Mouse (Mus musculus) megakaryocyte progenitor cell, adult 5-6 weeks (primary cell): ENCODE data around the gene Olfr914. TPM values are rescaled to one million over a fixed set of nuclear protein-coding genes. Genes with fewer than 3 reads are reported as not detected.

ENCODE experiments used
- ATAC-seq: replicated peaks from 2 replicates; pipeline ENCODE4 v1.8.0; 2016; ENCODE audit warnings: mild to moderate bottlenecking, moderate TSS enrichment, inconsistent platforms; ENCODE audit not compliant: poor library complexity
- total RNA-seq, 2 experiments: library from RNA; stranded (forward) in 1 of 2; stranded (reverse) in 1 of 2; fragments of 157-497, 149-512 nt in 1 of 2; fragments of 200-1000 nt in 1 of 2; gene quantifications; 2 replicates each; pipeline versions ENCODE4 v1.2.3 to v1.2.4; 2015 to 2017

Olfr914 gene
- total RNA-seq (2015): not detected in 2 replicates
- total RNA-seq (2017): not detected in 2 replicates

- no peak for ATAC-seq
Observed at GRCm38 (mm10) chr9:38604802-38605201, at the start of gene Olfr914. Gene Olfr914, plus strand, starts transcription at chr9:38605102.

GRCm38 (mm10) chr9:38579878-38580277 is 25.0 kb upstream of the Olfr914 start, which contains the start of gene Olfr912:
Gene Olfr912, plus strand, starts transcription at chr9:38580178.
- ATAC-seq: no peak

- ATAC-seq: no peak
Observed at GRCm38 (mm10) chr9:38591056-38591455, 13.8 kb upstream of the Olfr914 start.

GRCm38 (mm10) chr9:38592459-38592858 is 12.4 kb upstream of the Olfr914 start, which contains the start of gene Olfr913:
Gene Olfr913, plus strand, starts transcription at chr9:38592759.
- ATAC-seq: no peak

GRCm38 (mm10) chr9:38632406-38632805 is 27.5 kb downstream of the Olfr914 start:
- ATAC-seq: no peak

- ATAC-seq: no peak
Observed at GRCm38 (mm10) chr9:38659775-38660174, 54.9 kb downstream of the Olfr914 start, which contains the start of gene Olfr916. Gene Olfr916, minus strand, starts transcription at chr9:38659875.

Other genes with a start within 250 kb of the Olfr914 start
- not detected in 2 replicates for gene Olfr250, start 238.2 kb upstream of the Olfr914 start, total RNA-seq (2015)
- gene Olfr250, start 238.2 kb upstream of the Olfr914 start, total RNA-seq (2017): not detected in 2 replicates
- gene Olfr251, start 228.0 kb upstream of the Olfr914 start, total RNA-seq (2015): not detected in 2 replicates
- gene Olfr251, start 228.0 kb upstream of the Olfr914 start, total RNA-seq (2017): not detected in 2 replicates
- gene Olfr147, start 203.4 kb upstream of the Olfr914 start, total RNA-seq (2015): not detected in 2 replicates
- gene Olfr147, start 203.4 kb upstream of the Olfr914 start, total RNA-seq (2017): not detected in 2 replicates
- not detected in 2 replicates for gene Olfr901, start 175.6 kb upstream of the Olfr914 start, total RNA-seq (2015)
- not detected in 2 replicates for gene Olfr901, start 175.6 kb upstream of the Olfr914 start, total RNA-seq (2017)
- not detected in 2 replicates for gene Olfr902, start 157.4 kb upstream of the Olfr914 start, total RNA-seq (2015)
- gene Olfr902, start 157.4 kb upstream of the Olfr914 start, total RNA-seq (2017): not detected in 2 replicates
- gene Olfr904, start 142.0 kb upstream of the Olfr914 start, total RNA-seq (2015): not detected in 2 replicates
- not detected in 2 replicates for gene Olfr904, start 142.0 kb upstream of the Olfr914 start, total RNA-seq (2017)
- not detected in 2 replicates for gene Olfr905, start 134.0 kb upstream of the Olfr914 start, total RNA-seq (2015)
- gene Olfr905, start 134.0 kb upstream of the Olfr914 start, total RNA-seq (2017): not detected in 2 replicates
- gene Olfr906, start 118.0 kb upstream of the Olfr914 start, total RNA-seq (2015): not detected in 2 replicates
- gene Olfr906, start 118.0 kb upstream of the Olfr914 start, total RNA-seq (2017): not detected in 2 replicates
- not detected in 2 replicates for gene Olfr907, start 109.3 kb upstream of the Olfr914 start, total RNA-seq (2015)
- not detected in 2 replicates for gene Olfr907, start 109.3 kb upstream of the Olfr914 start, total RNA-seq (2017)
- not detected in 2 replicates for gene Olfr911-ps1, start 83.5 kb upstream of the Olfr914 start, total RNA-seq (2015)
- not detected in 2 replicates for gene Olfr911-ps1, start 83.5 kb upstream of the Olfr914 start, total RNA-seq (2017)
- gene Olfr910, start 67.3 kb upstream of the Olfr914 start, total RNA-seq (2015): not detected in 2 replicates
- not detected in 2 replicates for gene Olfr910, start 67.3 kb upstream of the Olfr914 start, total RNA-seq (2017)
- gene Olfr912, start 24.9 kb upstream of the Olfr914 start, total RNA-seq (2015): not detected in 2 replicates
- gene Olfr912, start 24.9 kb upstream of the Olfr914 start, total RNA-seq (2017): not detected in 2 replicates
- not detected in 2 replicates for gene Olfr913, start 12.3 kb upstream of the Olfr914 start, total RNA-seq (2015)
- not detected in 2 replicates for gene Olfr913, start 12.3 kb upstream of the Olfr914 start, total RNA-seq (2017)
- not detected in 2 replicates for gene Olfr916, start 54.8 kb downstream of the Olfr914 start, total RNA-seq (2015)
- not detected in 2 replicates for gene Olfr916, start 54.8 kb downstream of the Olfr914 start, total RNA-seq (2017)
- gene Olfr917, start 60.7 kb downstream of the Olfr914 start, total RNA-seq (2015): not detected in 2 replicates
- not detected in 2 replicates for gene Olfr917, start 60.7 kb downstream of the Olfr914 start, total RNA-seq (2017)
- not detected in 2 replicates for gene Olfr918, start 69.5 kb downstream of the Olfr914 start, total RNA-seq (2015)
- not detected in 2 replicates for gene Olfr918, start 69.5 kb downstream of the Olfr914 start, total RNA-seq (2017)
- gene Olfr919, start 98.6 kb downstream of the Olfr914 start, total RNA-seq (2015): not detected in 2 replicates
- not detected in 2 replicates for gene Olfr919, start 98.6 kb downstream of the Olfr914 start, total RNA-seq (2017)
- 24.6 and 29.1 TPM in 2 replicates for gene Vwa5a, start 113.2 kb downstream of the Olfr914 start, total RNA-seq (2015)
- gene Vwa5a, start 113.2 kb downstream of the Olfr914 start, total RNA-seq (2017): 32.7 and 34.7 TPM in 2 replicates
- 0.10 and 0.49 TPM in 2 replicates for gene Olfr920, start 147.2 kb downstream of the Olfr914 start, total RNA-seq (2015)
- gene Olfr920, start 147.2 kb downstream of the Olfr914 start, total RNA-seq (2017): 0.20 TPM in 1 of 2 replicates, not detected in the other
- gene Olfr921, start 168.0 kb downstream of the Olfr914 start, total RNA-seq (2015): not detected in 2 replicates
- not detected in 2 replicates for gene Olfr921, start 168.0 kb downstream of the Olfr914 start, total RNA-seq (2017)
- gene Olfr922, start 209.5 kb downstream of the Olfr914 start, total RNA-seq (2015): not detected in 2 replicates
- not detected in 2 replicates for gene Olfr922, start 209.5 kb downstream of the Olfr914 start, total RNA-seq (2017)
- gene Olfr923, start 221.4 kb downstream of the Olfr914 start, total RNA-seq (2015): not detected in 2 replicates
- gene Olfr923, start 221.4 kb downstream of the Olfr914 start, total RNA-seq (2017): not detected in 2 replicates
- not detected in 2 replicates for gene Olfr924, start 239.3 kb downstream of the Olfr914 start, total RNA-seq (2015)
- gene Olfr924, start 239.3 kb downstream of the Olfr914 start, total RNA-seq (2017): not detected in 2 replicates
- not detected in 2 replicates for gene Olfr26, start 250.0 kb downstream of the Olfr914 start, total RNA-seq (2015)
- gene Olfr26, start 250.0 kb downstream of the Olfr914 start, total RNA-seq (2017): not detected in 2 replicates